Mouse (Mus musculus): Measurements from ENCODE around the gene Vstm4. TPM values are rescaled to one million over a fixed set of nuclear protein-coding genes. Genes with fewer than 3 reads are reported as not detected.

The Vstm4 gene
- polyA plus RNA-seq, 1 experiment from 2014 or later, result 20.3 TPM

- Histone ChIP-seq H3K4me3 (ENCODE audit: control insufficient read depth in 1 of 2, insufficient read depth in 1 of 2, low read depth in 1 of 2, low read length in 2 of 2) (no peak overlapping the region), H3K27ac (replicated peaks in 1 of 2; ENCODE audit: control insufficient read depth in 1 of 2, insufficient read depth in 1 of 2, low read depth in 2 of 2, low read length in 2 of 2) (no peak overlapping the region), H3K27me3 (ENCODE audit: control insufficient read depth, insufficient read depth, low read length) (no peaks in the 10 kb centered on the region), H3K9me3 (ENCODE audit: control insufficient read depth, low read length) (no peaks in the 10 kb centered on the region), H3K9ac (ENCODE audit: low read length) (no peak overlapping the region), H3K4me1 (ENCODE audit: control insufficient read depth in 2 of 2, insufficient read depth in 2 of 2, low read length in 2 of 2) (no peaks in the 10 kb centered on the region), H3K4me2 (ENCODE audit: low read length) (no peak overlapping the region), H3K36me3 (ENCODE audit: control insufficient read depth, insufficient read depth, low read length) (peaks cover 7% of the 10 kb centered on the region; the same call in 1 of the 2 replicates)
- WGBS, result 87% methylated on average over 5 of the region's 5 CpGs
- no peak for ATAC-seq (ENCODE audit: insufficient number of reproducible peaks, insufficient read depth, low FRiP score, low read depth)
These were observed 82.7 kb downstream of the Vstm4 start for GRCm38 (mm10) chr14:32939217-32939616.

DNA sequence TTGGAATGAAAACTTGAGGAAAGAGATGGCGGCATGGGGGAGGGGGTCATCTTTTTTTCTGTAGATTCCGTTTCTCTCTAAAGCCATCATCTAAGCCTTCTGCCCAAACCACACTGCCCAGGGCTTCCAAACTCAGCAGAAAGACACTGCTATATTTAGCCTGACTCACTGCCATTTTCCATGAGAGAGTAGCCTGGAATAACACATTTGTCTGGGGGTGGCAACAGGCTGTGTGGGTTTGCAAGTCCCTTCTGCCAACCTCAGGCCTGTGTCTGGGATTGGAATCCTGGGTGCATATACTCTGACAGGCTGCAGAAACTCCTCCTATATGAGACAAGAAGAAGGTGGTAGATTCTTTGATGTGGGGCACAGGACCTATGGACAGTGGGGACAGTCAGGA lies 91.0 kb downstream of the Vstm4 start:
- Histone ChIP-seq H3K9me3 (ENCODE audit: control insufficient read depth, low read length) (no peaks in the 10 kb centered on the region), H3K4me2 (ENCODE audit: low read length) (no peak overlapping the region), H3K36me3 (ENCODE audit: control insufficient read depth, insufficient read depth, low read length) (no peaks in the 10 kb centered on the region), H3K27ac (replicated peaks in 1 of 2; ENCODE audit: control insufficient read depth in 1 of 2, insufficient read depth in 1 of 2, low read depth in 2 of 2, low read length in 2 of 2) (no peak overlapping the region), H3K4me1 (ENCODE audit: control insufficient read depth in 2 of 2, insufficient read depth in 2 of 2, low read length in 2 of 2) (peaks cover 17 to 19% of the 10 kb centered on the region in 2 experiments), H3K4me3 (ENCODE audit: control insufficient read depth in 1 of 2, insufficient read depth in 1 of 2, low read depth in 1 of 2, low read length in 2 of 2) (no peak overlapping the region), H3K27me3 (ENCODE audit: control insufficient read depth, insufficient read depth, low read length) (no peaks in the 10 kb centered on the region), H3K9ac (ENCODE audit: low read length) (no peak overlapping the region)
- ATAC-seq (ENCODE audit: insufficient number of reproducible peaks, insufficient read depth, low FRiP score, low read depth), result no peak
- WGBS, result 79% methylated on average over 2 of the region's 2 CpGs

GRCm38 (mm10) chr14:32950312-32951301 lies 94.1 kb downstream of the Vstm4 start:
- WGBS, result 35% methylated on average over 20 of the region's 20 CpGs
- Histone ChIP-seq H3K27ac (replicated peaks in 1 of 2; ENCODE audit: control insufficient read depth in 1 of 2, insufficient read depth in 1 of 2, low read depth in 2 of 2, low read length in 2 of 2) (peak overlapping the region; percentile 12 to 66), H3K4me1 (ENCODE audit: control insufficient read depth in 2 of 2, insufficient read depth in 2 of 2, low read length in 2 of 2) (peaks cover 24% of the 10 kb centered on the region in 2 experiments), H3K36me3 (ENCODE audit: control insufficient read depth, insufficient read depth, low read length) (no peaks in the 10 kb centered on the region), H3K9ac (ENCODE audit: low read length) (peak overlapping the region; percentile 5; the same call in 1 of the 2 replicates), H3K4me2 (ENCODE audit: low read length) (peak overlapping the region; percentile 46), H3K9me3 (ENCODE audit: control insufficient read depth, low read length) (no peaks in the 10 kb centered on the region), H3K27me3 (ENCODE audit: control insufficient read depth, insufficient read depth, low read length) (no peaks in the 10 kb centered on the region), H3K4me3 (ENCODE audit: control insufficient read depth in 1 of 2, insufficient read depth in 1 of 2, low read depth in 1 of 2, low read length in 2 of 2) (no peak overlapping the region)
- peak; percentile 54; the same call in 1 of the 2 replicates for ATAC-seq (ENCODE audit: insufficient number of reproducible peaks, insufficient read depth, low FRiP score, low read depth)

- ATAC-seq (ENCODE audit: insufficient number of reproducible peaks, insufficient read depth, low FRiP score, low read depth), result peak; percentile 93
- 19% methylated on average over 8 of the region's 8 CpGs for WGBS
These were observed 99.9 kb downstream of the Vstm4 start for GRCm38 (mm10) chr14:32956486-32956885.

GRCm38 (mm10) chr14:32958671-32959070 lies 102.1 kb downstream of the Vstm4 start:
- no peaks in the 10 kb centered on the region for H3K36me3 ChIP-seq (ENCODE audit: control insufficient read depth, insufficient read depth, low read length)
- no peak overlapping the region for H3K4me2 ChIP-seq (ENCODE audit: low read length)
- H3K27me3 ChIP-seq (ENCODE audit: control insufficient read depth, insufficient read depth, low read length), result no peaks in the 10 kb centered on the region
- H3K9ac ChIP-seq (ENCODE audit: low read length), result peak overlapping the region; percentile 22; the same call in 1 of the 2 replicates
- H3K9me3 ChIP-seq (ENCODE audit: control insufficient read depth, low read length), result no peaks in the 10 kb centered on the region
- ATAC-seq (ENCODE audit: insufficient number of reproducible peaks, insufficient read depth, low FRiP score, low read depth), result no peak; the same call in 1 of the 2 replicates
- H3K4me3 ChIP-seq (ENCODE audit: control insufficient read depth in 1 of 2, insufficient read depth in 1 of 2, low read depth in 1 of 2, low read length in 2 of 2), result no peak overlapping the region
- peak overlapping the region; percentile 36 to 48 for H3K27ac ChIP-seq (replicated peaks in 1 of 2; ENCODE audit: control insufficient read depth in 1 of 2, insufficient read depth in 1 of 2, low read depth in 2 of 2, low read length in 2 of 2)
- peaks cover 39 to 57% of the 10 kb centered on the region in 2 experiments for H3K4me1 ChIP-seq (ENCODE audit: control insufficient read depth in 2 of 2, insufficient read depth in 2 of 2, low read length in 2 of 2)
- 36% methylated on average over 8 of the region's 8 CpGs for WGBS

More at GRCm38 (mm10) chr14:32956486-32956885, 99.9 kb downstream of the Vstm4 start:
- Histone ChIP-seq H3K4me3 (ENCODE audit: control insufficient read depth in 1 of 2, insufficient read depth in 1 of 2, low read depth in 1 of 2, low read length in 2 of 2) (no peak overlapping the region), H3K27ac (replicated peaks in 1 of 2; ENCODE audit: control insufficient read depth in 1 of 2, insufficient read depth in 1 of 2, low read depth in 2 of 2, low read length in 2 of 2) (peak overlapping the region; percentile 86 to 87), H3K36me3 (ENCODE audit: control insufficient read depth, insufficient read depth, low read length) (no peaks in the 10 kb centered on the region), H3K27me3 (ENCODE audit: control insufficient read depth, insufficient read depth, low read length) (no peaks in the 10 kb centered on the region), H3K4me1 (ENCODE audit: control insufficient read depth in 2 of 2, insufficient read depth in 2 of 2, low read length in 2 of 2) (peaks cover 40 to 54% of the 10 kb centered on the region in 2 experiments), H3K4me2 (ENCODE audit: low read length) (peak overlapping the region; percentile 27), H3K9me3 (ENCODE audit: control insufficient read depth, low read length) (no peaks in the 10 kb centered on the region), H3K9ac (ENCODE audit: low read length) (no peak overlapping the region)

- H3K4me1 ChIP-seq (ENCODE audit: control insufficient read depth in 2 of 2, insufficient read depth in 2 of 2, low read length in 2 of 2), result peaks cover 37 to 56% of the 10 kb centered on the region in 2 experiments
- no peaks in the 10 kb centered on the region for H3K27me3 ChIP-seq (ENCODE audit: control insufficient read depth, insufficient read depth, low read length)
- no peak overlapping the region for H3K4me3 ChIP-seq (ENCODE audit: control insufficient read depth in 1 of 2, insufficient read depth in 1 of 2, low read depth in 1 of 2, low read length in 2 of 2)
- no peaks in the 10 kb centered on the region for H3K9me3 ChIP-seq (ENCODE audit: control insufficient read depth, low read length)
- H3K36me3 ChIP-seq (ENCODE audit: control insufficient read depth, insufficient read depth, low read length), result no peaks in the 10 kb centered on the region
- 34% methylated on average over 5 of the region's 5 CpGs for WGBS
- no peak overlapping the region for H3K4me2 ChIP-seq (ENCODE audit: low read length)
- H3K27ac ChIP-seq (replicated peaks in 1 of 2; ENCODE audit: control insufficient read depth in 1 of 2, insufficient read depth in 1 of 2, low read depth in 2 of 2, low read length in 2 of 2), result no peak overlapping the region
- ATAC-seq (ENCODE audit: insufficient number of reproducible peaks, insufficient read depth, low FRiP score, low read depth), result no peak
- no peak overlapping the region for H3K9ac ChIP-seq (ENCODE audit: low read length)
These were observed 103.9 kb downstream of the Vstm4 start for GRCm38 (mm10) chr14:32960481-32960880.

- no peak overlapping the region for H3K27ac ChIP-seq (replicated peaks in 1 of 2; ENCODE audit: control insufficient read depth in 1 of 2, insufficient read depth in 1 of 2, low read depth in 2 of 2, low read length in 2 of 2)
- 78% methylated on average over 10 of the region's 10 CpGs for WGBS
- H3K36me3 ChIP-seq (ENCODE audit: control insufficient read depth, insufficient read depth, low read length), result no peaks in the 10 kb centered on the region
- no peaks in the 10 kb centered on the region for H3K9me3 ChIP-seq (ENCODE audit: control insufficient read depth, low read length)
- H3K4me1 ChIP-seq (ENCODE audit: control insufficient read depth in 2 of 2, insufficient read depth in 2 of 2, low read length in 2 of 2), result peaks cover 5 to 14% of the 10 kb centered on the region in 2 experiments
- H3K27me3 ChIP-seq (ENCODE audit: control insufficient read depth, insufficient read depth, low read length), result no peaks in the 10 kb centered on the region
- H3K9ac ChIP-seq (ENCODE audit: low read length), result no peak overlapping the region
- H3K4me3 ChIP-seq (ENCODE audit: control insufficient read depth in 1 of 2, insufficient read depth in 1 of 2, low read depth in 1 of 2, low read length in 2 of 2), result no peak overlapping the region
- H3K4me2 ChIP-seq (ENCODE audit: low read length), result no peak overlapping the region
- no peak for ATAC-seq (ENCODE audit: insufficient number of reproducible peaks, insufficient read depth, low FRiP score, low read depth)
These were observed 108.2 kb downstream of the Vstm4 start for GRCm38 (mm10) chr14:32964742-32965141.
